Mouse (Mus musculus) intestine, postnatal 0 days (tissue): ENCODE results near the gene Mybpc1. TPM values are rescaled to one million over a fixed set of nuclear protein-coding genes. Genes with fewer than 3 reads are reported as not detected.
"Not testable (repeated sequence)": the region's sequence is repeated elsewhere in the genome, so short reads cannot be mapped to it uniquely, and the experiment has no call there.

Source experiments
- ATAC-seq: fragments of 200-750 bp; cut with Nextera tagmentation; 2 replicates; pipeline ENCODE4 v1.8.0; 2017; ENCODE audit warnings: mild to moderate bottlenecking, moderate TSS enrichment, moderate library complexity
- H3K27ac ChIP-seq: fragments of 300-500 bp; sonication (generic); 2 replicates; pipeline ENCODE4 v1.5.1; 2014; ENCODE audit warnings: mild to moderate bottlenecking, low read depth, low read length, moderate library complexity
- H3K27me3 ChIP-seq: fragments of 300-500 bp; sonication (generic); replicated peaks from 2 replicates; pipeline ENCODE4 v1.6.1; 2014; ENCODE audit warnings: low read length, mixed read lengths; ENCODE audit not compliant: control insufficient read depth, insufficient read depth
- H3K36me3 ChIP-seq: fragments of 300-500 bp; sonication (generic); 2 replicates; pipeline ENCODE4 v1.6.1; 2014; ENCODE audit warnings: mild to moderate bottlenecking, moderate library complexity; ENCODE audit not compliant: control insufficient read depth, insufficient read depth
- H3K4me1 ChIP-seq: fragments of 300-500 bp; sonication (generic); replicated peaks from 2 replicates; pipeline ENCODE4 v1.6.1; 2014; ENCODE audit warnings: antibody characterized with exemption, low read length, mixed read lengths; ENCODE audit not compliant: control insufficient read depth, insufficient read depth
- H3K4me2 ChIP-seq: fragments of 300-500 bp; sonication (generic); replicated peaks from 2 replicates; pipeline ENCODE4 v1.6.1; 2014; ENCODE audit warnings: low read depth, mild to moderate bottlenecking, moderate library complexity
- H3K4me3 ChIP-seq: fragments of 300-500 bp; sonication (generic); 2 replicates; pipeline ENCODE4 v1.5.1; 2014; ENCODE audit warnings: low read depth, low read length
- H3K9ac ChIP-seq: fragments of 300-500 bp; sonication (generic); 2 replicates; pipeline ENCODE4 v1.6.1; 2014; ENCODE audit warnings: mild to moderate bottlenecking, low read depth, low read length
- H3K9me3 ChIP-seq: fragments of 300-500 bp; sonication (generic); 2 replicates; pipeline ENCODE4 v1.6.1; 2016; ENCODE audit warnings: mixed run types; ENCODE audit not compliant: control insufficient read depth
- CTCF ChIP-seq: sonication (generic); IDR thresholded peaks from 2 replicates; pipeline ENCODE4 v1.5.1; 2016; ENCODE audit warnings: low read depth, mild to moderate bottlenecking, control low read depth, antibody characterized with exemption, moderate library complexity
- WGBS: fragments of 180-500 bp; shearing (Covaris S2); extraction: QIAGEN DNeasy Blood & Tissue Kit; methylation state at CpG from one replicate; pipeline ENCODE4 v1.1.7; 2014; 5-methylcytosine and 5-hydroxymethylcytosine counted together
- polyA plus RNA-seq: library from polyadenylated mRNA; unstranded; fragments of >200 nt; fragmentation: Nextera tagmentation; extraction: Ambion mirVana; gene quantifications from 2 replicates; pipeline ENCODE4 v1.2.1, GENCODE M21; 2015

The Mybpc1 gene
- polyA plus RNA-seq, 1 experiment from 2014 or later: 2.2 TPM

DNA sequence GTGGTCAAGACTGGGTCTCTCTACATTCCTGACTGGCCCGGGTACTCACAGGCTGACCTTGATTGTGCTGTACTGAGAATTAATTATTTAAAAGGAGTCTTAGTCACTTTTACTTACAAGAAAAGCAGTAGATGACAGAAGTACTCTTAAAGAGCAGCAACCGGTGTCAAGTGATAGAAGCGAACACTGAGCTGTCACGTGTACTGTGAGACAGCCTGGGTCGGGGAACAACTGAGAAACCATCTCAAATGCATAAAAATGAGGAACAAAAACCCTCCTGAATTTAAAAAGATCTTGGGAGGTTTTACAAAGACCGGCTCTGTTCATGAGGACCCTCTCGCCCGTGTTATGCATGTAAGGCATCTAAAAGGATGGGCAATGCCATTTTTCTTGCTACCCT, 112.3 kb downstream of the Mybpc1 start:
- H3K27ac ChIP-seq: peak overlapping the region; percentile 28; the same call in 1 of the 2 replicates
- no peak for ATAC-seq
- WGBS: 72% methylated on average over 8 of the region's 8 CpGs

GRCm38 (mm10) chr10:88491632-88492031, 113.3 kb downstream of the Mybpc1 start:
- H3K36me3 ChIP-seq: peaks cover 7% of the 10 kb centered on the region; the same call in 1 of the 2 replicates
- no peak for ATAC-seq

More for the DNA sequence above, 112.3 kb downstream of the Mybpc1 start:
- H3K9ac ChIP-seq: no peak overlapping the region
- H3K4me3 ChIP-seq: no peak overlapping the region
- no peaks in the 10 kb centered on the region for H3K9me3 ChIP-seq
- no peaks in the 10 kb centered on the region for H3K27me3 ChIP-seq
- H3K4me1 ChIP-seq: no peaks in the 10 kb centered on the region
- TF ChIP-seq CTCF: no peak
- 0 out of 2 replicates have a peak overlapping the region, but pooled peaks have one; percentile 6 for H3K4me2 ChIP-seq
- H3K36me3 ChIP-seq: 0 out of 2 replicates have a peak, but pooled peaks cover 7% of the 10 kb centered on the region

DNA sequence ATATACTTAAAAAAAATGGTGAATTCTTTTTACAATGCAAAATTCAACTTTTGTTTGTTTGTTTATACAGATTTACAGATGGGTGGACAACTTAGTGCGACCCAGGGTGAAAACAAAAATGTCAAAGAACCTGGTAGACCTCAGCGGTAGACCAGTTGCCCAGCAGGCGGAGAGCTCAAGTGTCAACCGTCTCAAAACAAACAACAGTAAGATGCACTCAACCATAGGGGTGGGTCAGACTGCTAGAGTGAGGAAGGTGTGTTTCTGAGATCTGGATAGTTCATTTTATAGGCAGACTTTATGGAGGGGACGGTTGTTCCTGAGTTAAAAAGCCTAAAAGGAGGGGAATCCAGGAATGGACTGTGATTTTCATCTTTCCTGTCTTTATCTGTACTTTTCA, 116.3 kb downstream of the Mybpc1 start:
- no peak for TF ChIP-seq CTCF
- ATAC-seq: no peak
- Histone ChIP-seq H3K27ac (no peak overlapping the region), H3K4me2 (no peak overlapping the region), H3K36me3 (peaks cover 22% of the 10 kb centered on the region), H3K9ac (no peak overlapping the region), H3K4me1 (no peaks in the 10 kb centered on the region), H3K9me3 (no peaks in the 10 kb centered on the region), H3K4me3 (no peak overlapping the region), H3K27me3 (no peaks in the 10 kb centered on the region)
- WGBS: 79% methylated on average over 5 of the region's 5 CpGs

More at GRCm38 (mm10) chr10:88491632-88492031, 113.3 kb downstream of the Mybpc1 start:
- Histone ChIP-seq H3K4me3 (no peak overlapping the region), H3K4me2 (no peak overlapping the region), H3K9ac (no peak overlapping the region), H3K4me1 (no peaks in the 10 kb centered on the region), H3K9me3 (no peaks in the 10 kb centered on the region), H3K27me3 (no peaks in the 10 kb centered on the region), H3K27ac (no peak overlapping the region)
- WGBS: 48% methylated on average over 7 of the region's 7 CpGs
- peak; percentile 64 for TF ChIP-seq CTCF

- not testable (repeated sequence) for H3K4me1 ChIP-seq, H3K4me2 ChIP-seq, H3K9ac ChIP-seq, H3K27me3 ChIP-seq, H3K27ac ChIP-seq, H3K4me3 ChIP-seq, H3K9me3 ChIP-seq
- WGBS: 77% methylated on average over 10 of the region's 10 CpGs
- peak; percentile 49; the same call in 1 of the 2 replicates for ATAC-seq
- H3K36me3 ChIP-seq: peaks cover 21% of the 10 kb centered on the region
Observed at GRCm38 (mm10) chr10:88482866-88483265, 122.1 kb downstream of the Mybpc1 start.

Other genes starting within 250 kb of the Mybpc1 start
- 2.0 and 2.1 TPM in 2 replicates for gene Dram1, start 226.1 kb downstream of the Mybpc1 start, polyA plus RNA-seq
- gene Gnptab, start 226.0 kb downstream of the Mybpc1 start, polyA plus RNA-seq: 6.2 and 6.7 TPM in 2 replicates
- 31.6 and 50.4 TPM in 2 replicates for gene Sycp3, start 145.6 kb downstream of the Mybpc1 start, polyA plus RNA-seq
- gene Chpt1, start 101.1 kb downstream of the Mybpc1 start, polyA plus RNA-seq: 631 and 770 TPM in 2 replicates
- 0.20 and 0.59 TPM in 2 replicates for gene Spic, start 79.9 kb upstream of the Mybpc1 start, polyA plus RNA-seq
- gene Arl1, start 125.7 kb upstream of the Mybpc1 start, polyA plus RNA-seq: 153 and 163 TPM in 2 replicates
- gene Utp20, start 221.7 kb upstream of the Mybpc1 start, polyA plus RNA-seq: 4.6 and 5.1 TPM in 2 replicates